Mouse (Mus musculus) MEL (cell line): ENCODE measurements around the gene Tpm1. TPM values are rescaled to one million over a fixed set of nuclear protein-coding genes. Genes with fewer than 3 reads are reported as not detected.
A peak's percentile ranks its signal among the peaks of the same experiment; 100 is the strongest.

Experiments used
- DNase-seq: peaks from one replicate; pipeline ENCODE4 v3.0.0; 2011; ENCODE audit warnings: low read depth, low spot score
- H3K27ac ChIP-seq: 2 replicates; pipeline ENCODE4 v1.5.1; 2012; ENCODE audit warnings: low read depth, mild to moderate bottlenecking, control low read depth, low read length, moderate library complexity; ENCODE audit not compliant: control insufficient read depth
- H3K27me3 ChIP-seq, 2 experiments: fragments of 150-350 bp in 1 of 2; sonication (generic) in 1 of 2; 2 replicates each; pipeline ENCODE4 v1.6.1; 2012; ENCODE audit warnings: low read length in 2 of 2, mild to moderate bottlenecking in 2 of 2, improper control_type of control experiment in 1 of 2, moderate library complexity in 1 of 2; ENCODE audit not compliant: insufficient read depth in 2 of 2, control insufficient read depth in 1 of 2
- H3K36me3 ChIP-seq, 2 experiments: 2 replicates each; pipeline ENCODE4 v1.6.1; 2012 to 2014; ENCODE audit warnings: low read length in 2 of 2, improper control_type of control experiment in 1 of 2, inconsistent platforms in 1 of 2, mild to moderate bottlenecking in 1 of 2; ENCODE audit not compliant: insufficient read depth in 2 of 2, control insufficient read depth in 1 of 2
- H3K4me1 ChIP-seq, 2 experiments: fragments of 150-350 bp in 1 of 2; sonication (generic) in 1 of 2; 2 replicates each; pipeline ENCODE4 v1.6.1; 2012; ENCODE audit warnings: low read length in 2 of 2, improper control_type of control experiment in 1 of 2, mild to moderate bottlenecking in 1 of 2; ENCODE audit not compliant: insufficient read depth in 2 of 2, control insufficient read depth in 1 of 2
- H3K4me3 ChIP-seq, 2 experiments: fragments of 150-350 bp in 1 of 2; sonication (generic) in 1 of 2; 2 replicates each; pipeline ENCODE4 v1.5.1; 2012; ENCODE audit warnings: low read depth in 2 of 2, low read length in 2 of 2, mild to moderate bottlenecking in 2 of 2, moderate library complexity in 2 of 2, control low read depth in 1 of 2, improper control_type of control experiment in 1 of 2; ENCODE audit not compliant: control insufficient read depth in 1 of 2, insufficient read depth in 1 of 2
- H3K79me2 ChIP-seq: 2 replicates; pipeline ENCODE4 v1.6.1; 2012; ENCODE audit warnings: mild to moderate bottlenecking, low read length, moderate library complexity; ENCODE audit not compliant: control insufficient read depth, poor library complexity, insufficient read depth
- H3K9ac ChIP-seq: 2 replicates; pipeline ENCODE4 v1.6.1; 2012; ENCODE audit warnings: low read depth, mild to moderate bottlenecking, control low read depth, low read length, moderate library complexity; ENCODE audit not compliant: control insufficient read depth, poor library complexity, severe bottlenecking
- H3K9me3 ChIP-seq: fragments of 150-350 bp; sonication (generic); replicated peaks from 2 replicates; pipeline ENCODE4 v1.6.1; 2012; ENCODE audit warnings: mild to moderate bottlenecking, low read length, improper control_type of control experiment, moderate library complexity; ENCODE audit not compliant: insufficient read depth
- BHLHE40 ChIP-seq: IDR thresholded peaks from 2 replicates; pipeline ENCODE4 v1.6.1; 2012; ENCODE audit warnings: low read depth, mild to moderate bottlenecking, inconsistent platforms, low read length, improper control_type of control experiment, borderline replicate concordance
- CHD1 ChIP-seq: IDR thresholded peaks from 2 replicates; pipeline ENCODE4 v1.6.1; 2012; ENCODE audit warnings: low read depth, mild to moderate bottlenecking, inconsistent platforms, low read length, improper control_type of control experiment
- CHD2 ChIP-seq: IDR thresholded peaks from 2 replicates; pipeline ENCODE4 v1.6.1; 2011; ENCODE audit warnings: low read length, improper control_type of control experiment
- E2F4 ChIP-seq: IDR thresholded peaks from 2 replicates; pipeline ENCODE4 v1.6.1; 2011; ENCODE audit warnings: low read depth, low read length, improper control_type of control experiment, borderline replicate concordance
- ELF1 ChIP-seq: IDR thresholded peaks from 2 replicates; pipeline ENCODE4 v1.6.1; 2014; ENCODE audit warnings: low read depth, mild to moderate bottlenecking, inconsistent platforms, low read length, improper control_type of control experiment, moderate library complexity
- EP300 ChIP-seq, 2 experiments: IDR thresholded peaks; 2 replicates each; pipeline ENCODE4 v1.6.1; 2011; ENCODE audit warnings: improper control_type of control experiment in 2 of 2, low read length in 2 of 2, low read depth in 1 of 2, mild to moderate bottlenecking in 1 of 2
- GABPA ChIP-seq: IDR thresholded peaks from 2 replicates; pipeline ENCODE4 v1.6.1; 2012; ENCODE audit warnings: low read depth, mild to moderate bottlenecking, inconsistent platforms, low read length, improper control_type of control experiment, moderate library complexity
- GATA1 ChIP-seq: IDR thresholded peaks from 2 replicates; pipeline ENCODE4 v1.6.1; 2011; ENCODE audit warnings: low read depth, low read length, improper control_type of control experiment
- HCFC1 ChIP-seq: IDR thresholded peaks from 2 replicates; pipeline ENCODE4 v1.6.1; 2012; ENCODE audit warnings: low read depth, mild to moderate bottlenecking, inconsistent platforms, low read length, improper control_type of control experiment, moderate library complexity
- JUND ChIP-seq: IDR thresholded peaks from 2 replicates; pipeline ENCODE4 v1.6.1; 2011; ENCODE audit warnings: low read depth, mild to moderate bottlenecking, improper control_type of control experiment, low read length
- KAT2A ChIP-seq: conservative IDR thresholded peaks from 2 replicates; pipeline ENCODE4 v1.6.1; 2012; ENCODE audit warnings: low read depth, low read length, improper control_type of control experiment, inconsistent platforms
- MAFK ChIP-seq: IDR thresholded peaks from 2 replicates; pipeline ENCODE4 v1.6.1; 2011; ENCODE audit warnings: low read depth, mild to moderate bottlenecking, low read length, improper control_type of control experiment, borderline replicate concordance
- MAX ChIP-seq: IDR thresholded peaks from 2 replicates; pipeline ENCODE4 v1.6.1; 2011; ENCODE audit warnings: low read length, improper control_type of control experiment
- MAZ ChIP-seq: IDR thresholded peaks from 2 replicates; pipeline ENCODE4 v1.6.1; 2012; ENCODE audit warnings: low read depth, mild to moderate bottlenecking, inconsistent platforms, low read length, improper control_type of control experiment
- MXI1 ChIP-seq: IDR thresholded peaks from 2 replicates; pipeline ENCODE4 v1.6.1; 2011; ENCODE audit warnings: mild to moderate bottlenecking, low read depth, low read length, improper control_type of control experiment
- MYB ChIP-seq: IDR thresholded peaks from 2 replicates; pipeline ENCODE4 v1.6.1; 2011; ENCODE audit warnings: mild to moderate bottlenecking, low read depth, low read length, improper control_type of control experiment
- MYC ChIP-seq: IDR thresholded peaks from 2 replicates; pipeline ENCODE4 v1.6.1; 2011; ENCODE audit warnings: low read depth, mild to moderate bottlenecking, low read length, improper control_type of control experiment, moderate library complexity
- NELFE ChIP-seq: IDR thresholded peaks from 2 replicates; pipeline ENCODE4 v1.6.1; 2011; ENCODE audit warnings: low read depth, low read length, improper control_type of control experiment
- NRF1 ChIP-seq: IDR thresholded peaks from 2 replicates; pipeline ENCODE4 v1.6.1; 2014; ENCODE audit warnings: low read depth, mild to moderate bottlenecking, inconsistent platforms, low read length, improper control_type of control experiment, moderate library complexity; ENCODE audit not compliant: poor library complexity, insufficient read depth, severe bottlenecking
- POLR2A ChIP-seq, 2 experiments: IDR thresholded peaks; 2 replicates each; pipeline ENCODE4 v1.6.1; 2011 to 2012; ENCODE audit warnings: low read length in 2 of 2, mild to moderate bottlenecking in 2 of 2, control low read depth in 1 of 2, improper control_type of control experiment in 1 of 2, low read depth in 1 of 2, moderate library complexity in 1 of 2; ENCODE audit not compliant: control insufficient read depth in 1 of 2, insufficient read depth in 1 of 2, poor library complexity in 1 of 2
- RAD21 ChIP-seq: IDR thresholded peaks from 2 replicates; pipeline ENCODE4 v1.6.1; 2011; ENCODE audit warnings: mild to moderate bottlenecking, low read depth, low read length, improper control_type of control experiment
- RCOR1 ChIP-seq: IDR thresholded peaks from 2 replicates; pipeline ENCODE4 v1.6.1; 2012; ENCODE audit warnings: low read depth, mild to moderate bottlenecking, inconsistent platforms, low read length, improper control_type of control experiment
- SIN3A ChIP-seq: IDR thresholded peaks from 2 replicates; pipeline ENCODE4 v1.6.1; 2012; ENCODE audit warnings: low read length, improper control_type of control experiment, inconsistent platforms
- SMC3 ChIP-seq: IDR thresholded peaks from 2 replicates; pipeline ENCODE4 v1.6.1; 2011; ENCODE audit warnings: low read depth, low read length, improper control_type of control experiment
- TAL1 ChIP-seq: IDR thresholded peaks from 2 replicates; pipeline ENCODE4 v1.6.1; 2012; ENCODE audit warnings: mild to moderate bottlenecking, inconsistent platforms, low read length, moderate library complexity, mixed read lengths
- TBP ChIP-seq: IDR thresholded peaks from 2 replicates; pipeline ENCODE4 v1.8.0; 2011; ENCODE audit warnings: low read depth, low read length, improper control_type of control experiment
- TCF12 ChIP-seq: IDR thresholded peaks from 2 replicates; pipeline ENCODE4 v1.6.1; 2014; ENCODE audit warnings: low read depth, mild to moderate bottlenecking, inconsistent platforms, low read length, improper control_type of control experiment, moderate library complexity
- UBTF ChIP-seq: IDR thresholded peaks from 2 replicates; pipeline ENCODE4 v1.6.1; 2012; ENCODE audit warnings: low read depth, mild to moderate bottlenecking, inconsistent platforms, low read length, improper control_type of control experiment, moderate library complexity, borderline replicate concordance; ENCODE audit not compliant: insufficient read depth
- USF1 ChIP-seq: IDR thresholded peaks from 2 replicates; pipeline ENCODE4 v1.6.1; 2014; ENCODE audit warnings: low read depth, mild to moderate bottlenecking, inconsistent platforms, low read length, improper control_type of control experiment, moderate library complexity
- USF2 ChIP-seq, 2 experiments: IDR thresholded peaks; 2 replicates each; pipeline ENCODE4 v1.6.1; 2011 to 2012; ENCODE audit warnings: improper control_type of control experiment in 2 of 2, low read length in 2 of 2, borderline replicate concordance in 1 of 2, inconsistent platforms in 1 of 2, low read depth in 1 of 2, mild to moderate bottlenecking in 1 of 2; ENCODE audit not compliant: insufficient read depth in 1 of 2
- ZC3H11A ChIP-seq: IDR thresholded peaks from 2 replicates; pipeline ENCODE4 v1.6.1; 2012; ENCODE audit warnings: low read depth, mild to moderate bottlenecking, inconsistent platforms, low read length, improper control_type of control experiment
- ZKSCAN1 ChIP-seq: IDR thresholded peaks from 2 replicates; pipeline ENCODE4 v1.6.1; 2012; ENCODE audit warnings: low read depth, mild to moderate bottlenecking, inconsistent platforms, low read length, improper control_type of control experiment, moderate library complexity
- polyA plus RNA-seq, 2 experiments: library from polyadenylated mRNA; stranded (reverse) in 1 of 2; unstranded in 1 of 2; fragments of >175 nt in 1 of 2; fragments of >200 nt in 1 of 2; gene quantifications; 2 replicates each; pipeline versions ENCODE4 v1.2.1 to v1.2.4; 2012; ENCODE audit warnings: low replicate concordance in 2 of 2, low read depth in 1 of 2; ENCODE audit not compliant: insufficient read length in 2 of 2, insufficient read depth in 1 of 2, missing spikeins in 1 of 2
- total RNA-seq: library from RNA; depleted of rRNA; stranded (reverse); fragments of 300-350 nt; gene quantifications from 2 replicates; pipeline ENCODE4 v1.2.3, GENCODE M21; 2012

Gene Tpm1
- total and polyA plus RNA-seq, 3 experiments: 38.2 to 113 TPM; not detected in 1

- TF ChIP-seq USF2 (IDR thresholded peaks at IDR 0.05; ENCODE audit: borderline replicate concordance in 1 of 2, insufficient read depth in 1 of 2, low read depth in 1 of 2, low read length in 2 of 2) (no peak), ZKSCAN1 (no peak), RAD21 (no peak), GABPA (no peak), KAT2A (0 out of 2 replicates have a peak, but pooled peaks have one; percentile 10), TBP (peak; percentile 97), ELF1 (no peak), MAX (no peak), BHLHE40 (peak; percentile 37; the same call in 1 of the 2 replicates), MYC (0 out of 2 replicates have a peak, but pooled peaks have one; percentile 24), JUND (no peak), MXI1 (peak; percentile 57; the same call in 1 of the 2 replicates), E2F4 (no peak), GATA1 (peak; percentile 79), USF1 (no peak), MYB (no peak), MAFK (no peak)
These were observed 29.1 kb downstream of the Tpm1 start (continued) for GRCm38 (mm10) chr9:67020063-67020462.

- H3K9ac ChIP-seq: peak overlapping the region; percentile 42; the same call in 1 of the 2 replicates
- no peaks in the 10 kb centered on the region for H3K9me3 ChIP-seq
- H3K27ac ChIP-seq: peak overlapping the region; percentile 89
- no peaks in the 10 kb centered on the region for H3K79me2 ChIP-seq
- no peaks in the 10 kb centered on the region for H3K27me3 ChIP-seq
- peaks cover 0 to 33% of the 10 kb centered on the region in 2 experiments; a peak in 2 of 4 replicates for H3K36me3 ChIP-seq
- peaks cover 7 to 41% of the 10 kb centered on the region in 2 experiments for H3K4me1 ChIP-seq
- DNase-seq: peak; percentile 95
- no peak overlapping the region for H3K4me3 ChIP-seq
- TF ChIP-seq HCFC1 (no peak), JUND (peak; percentile 54; the same call in 1 of the 2 replicates), RAD21 (no peak), MAX (peak; percentile 47), ZC3H11A (no peak), EP300 (IDR thresholded peaks at IDR 0.05; ENCODE audit: low read depth in 1 of 2, low read length in 2 of 2) (peak; percentile 96 to 98), SMC3 (no peak), ZKSCAN1 (no peak), POLR2A (IDR thresholded peaks at IDR 0.05; ENCODE audit: control insufficient read depth in 1 of 2, insufficient read depth in 1 of 2, low read depth in 1 of 2, low read length in 2 of 2, poor library complexity in 1 of 2) (no peak), SIN3A (peak; percentile 88), MXI1 (peak; percentile 64; the same call in 1 of the 2 replicates), MYC (peak; percentile 87), CHD2 (0 out of 2 replicates have a peak, but pooled peaks have one; percentile 6), RCOR1 (peak; percentile 88), GABPA (peak; percentile 61), E2F4 (no peak), GATA1 (peak; percentile 98), TBP (peak; percentile 74), MAZ (peak; percentile 77; the same call in 1 of the 2 replicates), KAT2A (no peak), NELFE (no peak; the same call in 1 of the 2 replicates), NRF1 (no peak), TAL1 (peak; percentile 85), CHD1 (no peak), USF2 (IDR thresholded peaks at IDR 0.05; ENCODE audit: borderline replicate concordance in 1 of 2, insufficient read depth in 1 of 2, low read depth in 1 of 2, low read length in 2 of 2) (no peak), UBTF (no peak), TCF12 (peak; percentile 92)
These were observed 35.7 kb downstream of the Tpm1 start for GRCm38 (mm10) chr9:67013501-67013900.
